Mouse (Mus musculus) limb, embryonic 10.5 days (tissue): ENCODE data around the gene Rbpj. TPM values are rescaled to one million over a fixed set of nuclear protein-coding genes. Genes with fewer than 3 reads are reported as not detected.

Source experiments
- DNase-seq: peaks from one replicate; pipeline ENCODE4 v3.0.0-alpha.2; 2017; ENCODE audit warnings: low spot score
- H3K27ac ChIP-seq: fragments of 300-500 bp; sonication (generic); 2 replicates; pipeline ENCODE4 v1.5.1; 2016; ENCODE audit warnings: mild to moderate bottlenecking
- H3K27me3 ChIP-seq: fragments of 300-500 bp; sonication (generic); 2 replicates; pipeline ENCODE4 v1.6.1; 2016; ENCODE audit warnings: low read depth, mild to moderate bottlenecking; ENCODE audit not compliant: poor library complexity, severe bottlenecking
- H3K36me3 ChIP-seq: fragments of 300-500 bp; sonication (generic); 2 replicates; pipeline ENCODE4 v1.6.1; 2016; ENCODE audit warnings: mild to moderate bottlenecking, moderate library complexity
- H3K4me1 ChIP-seq: fragments of 300-500 bp; sonication (generic); 2 replicates; pipeline ENCODE4 v1.6.1; 2016
- H3K4me3 ChIP-seq: fragments of 300-500 bp; sonication (generic); 2 replicates; pipeline ENCODE4 v1.5.1; 2016; ENCODE audit warnings: mild to moderate bottlenecking, moderate library complexity
- H3K9me3 ChIP-seq: fragments of 300-500 bp; sonication (generic); replicated peaks from 2 replicates; pipeline ENCODE4 v1.6.1; 2016; ENCODE audit warnings: mild to moderate bottlenecking
- WGBS: fragments of 180-500 bp; shearing (Covaris S2); methylation state at CpG from one replicate; pipeline ENCODE4 v1.1.7; 2016; 5-methylcytosine and 5-hydroxymethylcytosine counted together
- polyA plus RNA-seq: library from polyadenylated mRNA; unstranded; fragments of >200 nt; fragmentation: Nextera tagmentation; extraction: Ambion mirVana; gene quantifications from 2 replicates; pipeline ENCODE4 v1.2.1, GENCODE M21; 2016

Rbpj gene
- polyA plus RNA-seq, 1 experiment from 2014 or later = 45.1 TPM

DNA sequence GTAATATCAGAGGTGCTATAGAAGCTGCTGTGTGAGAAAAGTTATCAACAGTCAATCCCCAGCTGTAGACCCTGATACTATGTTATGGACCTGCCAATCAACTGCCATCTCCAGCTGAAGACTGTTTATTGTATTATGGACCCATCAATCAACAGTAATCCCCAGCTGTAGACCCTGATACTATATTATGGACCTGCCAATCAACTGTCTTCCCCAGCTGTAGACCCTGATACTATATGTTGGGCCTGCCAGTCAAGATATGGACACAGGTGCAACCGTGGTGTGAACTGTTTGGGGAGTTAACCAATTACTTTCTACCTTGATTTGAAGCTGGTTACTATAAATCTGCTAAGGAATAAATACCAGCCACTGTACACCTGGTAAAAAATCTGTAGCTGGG, 218.5 kb downstream of the Rbpj start:
- H3K27ac ChIP-seq = no peak overlapping the region
- H3K9me3 ChIP-seq = no peaks in the 10 kb centered on the region
- H3K27me3 ChIP-seq = no peaks in the 10 kb centered on the region
- DNase-seq = no peak
- WGBS = 85% methylated on average over 1 of the region's 1 CpGs
- no peaks in the 10 kb centered on the region for H3K4me1 ChIP-seq
- H3K4me3 ChIP-seq = no peak overlapping the region
- no peaks in the 10 kb centered on the region for H3K36me3 ChIP-seq

- H3K36me3 ChIP-seq = no peaks in the 10 kb centered on the region
- no peak overlapping the region for H3K27ac ChIP-seq
- DNase-seq = no peak
- no peak overlapping the region for H3K4me3 ChIP-seq
- no peaks in the 10 kb centered on the region for H3K27me3 ChIP-seq
- no peaks in the 10 kb centered on the region for H3K4me1 ChIP-seq
- H3K9me3 ChIP-seq = no peaks in the 10 kb centered on the region
- WGBS = 78% methylated on average over 4 of the region's 4 CpGs
Observed at GRCm38 (mm10) chr5:53685623-53686022, 219.7 kb downstream of the Rbpj start.

DNA sequence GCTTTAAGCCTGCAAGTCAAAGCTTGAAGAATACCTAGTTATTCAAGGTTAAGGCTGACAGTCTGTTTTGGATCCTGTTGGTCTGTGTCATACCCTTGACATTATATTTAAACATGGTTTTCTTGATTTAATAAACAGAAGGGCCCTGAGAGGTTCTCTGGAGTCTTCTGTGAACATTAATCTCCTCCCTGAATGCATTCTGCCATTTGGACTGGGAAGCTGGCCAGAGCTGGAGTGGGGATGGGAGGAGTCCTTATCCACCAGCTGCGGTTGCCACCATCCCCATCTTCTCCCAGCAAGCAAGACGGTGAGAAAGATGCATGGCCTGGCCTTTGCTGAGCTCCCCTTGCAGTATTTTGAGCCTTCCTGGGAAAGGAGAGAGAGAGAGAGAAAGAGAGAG, 220.4 kb downstream of the Rbpj start:
- Histone ChIP-seq H3K27me3 (no peaks in the 10 kb centered on the region), H3K9me3 (no peaks in the 10 kb centered on the region), H3K4me1 (no peaks in the 10 kb centered on the region), H3K4me3 (no peak overlapping the region), H3K27ac (no peak overlapping the region), H3K36me3 (no peaks in the 10 kb centered on the region)
- no peak for DNase-seq
- WGBS = 87% methylated on average over 2 of the region's 2 CpGs

DNA sequence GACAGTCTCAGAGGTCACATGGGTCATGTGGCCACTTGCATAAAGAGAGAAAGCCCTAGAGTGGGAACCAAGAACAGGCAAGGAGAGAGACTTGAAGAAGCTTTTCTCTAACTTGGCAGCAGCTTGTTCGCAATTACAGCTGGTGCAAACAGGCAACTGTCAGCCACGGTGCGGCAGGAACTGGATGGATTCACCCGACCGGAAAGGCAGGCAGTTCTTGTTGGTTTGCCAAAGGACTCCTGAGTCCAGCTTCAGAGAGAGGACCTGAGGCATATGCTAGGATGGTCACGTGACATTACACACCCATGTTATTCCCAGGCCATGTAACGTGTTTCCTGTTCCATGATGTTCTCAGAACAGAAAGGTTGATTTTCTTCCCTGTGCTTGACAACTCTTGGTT, 222.4 kb downstream of the Rbpj start:
- H3K27ac ChIP-seq = no peak overlapping the region
- DNase-seq = no peak
- no peaks in the 10 kb centered on the region for H3K4me1 ChIP-seq
- no peaks in the 10 kb centered on the region for H3K36me3 ChIP-seq
- H3K4me3 ChIP-seq = no peak overlapping the region
- WGBS = 87% methylated on average over 7 of the region's 7 CpGs
- H3K9me3 ChIP-seq = no peaks in the 10 kb centered on the region
- no peaks in the 10 kb centered on the region for H3K27me3 ChIP-seq

GRCm38 (mm10) chr5:53691577-53691976, 225.6 kb downstream of the Rbpj start:
- WGBS = 43% methylated on average over 3 of the region's 3 CpGs
- no peak for DNase-seq
- no peak overlapping the region for H3K27ac ChIP-seq
- H3K36me3 ChIP-seq = no peaks in the 10 kb centered on the region
- H3K4me1 ChIP-seq = no peaks in the 10 kb centered on the region
- H3K27me3 ChIP-seq = no peaks in the 10 kb centered on the region
- no peak overlapping the region for H3K4me3 ChIP-seq
- H3K9me3 ChIP-seq = no peaks in the 10 kb centered on the region

GRCm38 (mm10) chr5:53692100-53692499, 226.1 kb downstream of the Rbpj start:
- no peak for DNase-seq
- Histone ChIP-seq H3K36me3 (no peaks in the 10 kb centered on the region), H3K27me3 (no peaks in the 10 kb centered on the region), H3K4me3 (no peak overlapping the region), H3K9me3 (no peaks in the 10 kb centered on the region), H3K27ac (no peak overlapping the region), H3K4me1 (no peaks in the 10 kb centered on the region)
- WGBS = 82% methylated on average over 8 of the region's 8 CpGs

GRCm38 (mm10) chr5:53692662-53693061, 226.7 kb downstream of the Rbpj start:
- H3K36me3 ChIP-seq = no peaks in the 10 kb centered on the region
- H3K27me3 ChIP-seq = no peaks in the 10 kb centered on the region
- WGBS = 94% methylated on average over 1 of the region's 1 CpGs
- H3K4me1 ChIP-seq = no peaks in the 10 kb centered on the region
- no peak overlapping the region for H3K4me3 ChIP-seq
- DNase-seq = no peak
- H3K27ac ChIP-seq = no peak overlapping the region
- no peaks in the 10 kb centered on the region for H3K9me3 ChIP-seq

DNA sequence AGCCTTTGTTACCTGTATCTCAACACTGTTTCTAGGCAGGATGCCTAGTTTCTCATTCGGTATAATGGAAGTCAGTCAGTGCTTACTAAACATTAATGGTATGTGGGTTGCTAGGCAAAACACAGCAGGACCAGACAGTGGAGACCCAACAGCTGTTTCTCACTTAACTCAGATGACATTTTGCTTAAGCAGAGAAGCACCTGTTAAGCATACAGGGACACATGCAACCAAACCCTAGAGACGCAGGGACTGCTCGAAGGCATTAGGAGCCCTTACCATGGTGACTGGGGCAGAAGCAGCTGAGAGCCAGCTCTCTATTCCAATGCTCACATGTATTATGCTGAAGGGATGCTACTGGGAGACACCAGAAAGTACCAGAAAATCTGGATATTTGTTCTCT, 230.7 kb downstream of the Rbpj start:
- no peak for DNase-seq
- Histone ChIP-seq H3K36me3 (no peaks in the 10 kb centered on the region), H3K9me3 (no peaks in the 10 kb centered on the region), H3K27me3 (no peaks in the 10 kb centered on the region), H3K4me3 (no peak overlapping the region), H3K4me1 (no peaks in the 10 kb centered on the region), H3K27ac (no peak overlapping the region)
- WGBS = 79% methylated on average over 3 of the region's 3 CpGs

GRCm38 (mm10) chr5:53697794-53698193, 231.8 kb downstream of the Rbpj start:
- no peak overlapping the region for H3K27ac ChIP-seq
- no peaks in the 10 kb centered on the region for H3K4me1 ChIP-seq
- no peak overlapping the region for H3K4me3 ChIP-seq
- H3K27me3 ChIP-seq = no peaks in the 10 kb centered on the region
- no peaks in the 10 kb centered on the region for H3K9me3 ChIP-seq
- WGBS = 80% methylated on average over 9 of the region's 9 CpGs
- no peak for DNase-seq
- H3K36me3 ChIP-seq = no peaks in the 10 kb centered on the region

- no peak overlapping the region for H3K27ac ChIP-seq
- DNase-seq = no peak
- H3K4me1 ChIP-seq = peaks cover 7% of the 10 kb centered on the region
- H3K4me3 ChIP-seq = no peak overlapping the region
- H3K9me3 ChIP-seq = no peaks in the 10 kb centered on the region
- 92% methylated on average over 14 of the region's 14 CpGs for WGBS
- H3K27me3 ChIP-seq = no peaks in the 10 kb centered on the region
- no peaks in the 10 kb centered on the region for H3K36me3 ChIP-seq
Observed at GRCm38 (mm10) chr5:53702686-53703085, 236.7 kb downstream of the Rbpj start.

Other genes with a start within 250 kb of the Rbpj start
- gene Smim20, start 199.1 kb upstream of the Rbpj start, polyA plus RNA-seq = 59.0 and 62.6 TPM in 2 replicates
- 0.06 TPM in 1 of 2 replicates, not detected in the other for gene Cckar, start 241.6 kb downstream of the Rbpj start, polyA plus RNA-seq